Mouse (Mus musculus): ENCODE results near the gene Pwwp2a.

The Pwwp2a gene

GRCm38 (mm10) chr11:43728737-43729301, 47.0 kb downstream of the Pwwp2a start:
- no peak for DNase-seq

DNA sequence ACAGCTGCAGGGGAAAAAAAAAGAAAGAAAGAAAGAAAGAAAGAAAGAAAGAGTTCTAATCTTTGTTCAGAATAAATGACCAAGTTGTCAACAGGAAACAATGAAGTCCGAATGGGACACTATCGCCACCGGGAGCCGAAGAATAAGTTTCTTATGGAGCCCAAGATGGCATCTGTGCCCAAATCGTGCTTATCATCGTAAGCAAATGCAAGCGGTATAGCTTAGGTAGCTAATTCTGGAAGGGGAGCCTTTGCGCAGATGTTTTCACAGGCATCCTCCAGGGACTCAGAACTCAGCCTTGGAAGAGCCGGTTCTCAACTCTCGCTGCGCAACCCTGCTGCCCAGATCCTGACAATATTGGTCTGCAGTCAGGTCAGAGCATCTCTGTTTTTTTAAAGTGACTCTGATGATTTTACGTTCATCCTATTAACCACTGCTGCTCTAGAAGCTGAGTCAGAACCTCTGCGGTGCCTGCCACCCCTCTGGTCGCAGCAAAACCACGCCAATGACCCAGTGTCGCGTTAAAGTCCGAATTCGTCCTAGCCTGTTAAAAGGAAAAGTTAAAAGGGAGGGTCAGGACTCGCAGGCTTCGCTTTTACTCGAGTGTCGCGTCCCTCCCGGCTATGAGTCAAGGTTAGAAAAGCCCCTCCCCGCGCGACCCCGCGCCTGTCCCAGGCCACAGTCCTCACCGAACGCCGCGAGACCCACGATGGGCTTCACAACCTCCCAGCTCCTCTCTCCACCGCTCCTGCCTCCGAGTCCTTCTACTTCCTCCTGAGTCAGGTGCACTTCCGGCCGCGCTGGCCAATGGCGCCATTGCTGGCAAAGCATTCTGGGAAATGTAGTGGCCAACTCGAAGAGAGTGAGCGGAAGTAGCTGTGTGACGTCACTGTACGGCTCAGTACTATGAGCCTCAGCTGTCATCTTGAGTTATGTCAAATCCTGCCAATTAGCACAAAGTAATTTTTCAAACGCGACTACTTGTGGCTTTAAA, 65.7 kb downstream of the Pwwp2a start, which contains the start of gene Ttc1:
Ttc1 (minus strand) TSS at position 776 of the 994 bp plus-strand sequence.
- DNase-seq, result peak; percentile 97

GRCm38 (mm10) chr11:43751542-43751941, 69.7 kb downstream of the Pwwp2a start:
- DNase-seq, result no peak

GRCm38 (mm10) chr11:43754568-43754967, 72.8 kb downstream of the Pwwp2a start:
- no peak for DNase-seq

DNA sequence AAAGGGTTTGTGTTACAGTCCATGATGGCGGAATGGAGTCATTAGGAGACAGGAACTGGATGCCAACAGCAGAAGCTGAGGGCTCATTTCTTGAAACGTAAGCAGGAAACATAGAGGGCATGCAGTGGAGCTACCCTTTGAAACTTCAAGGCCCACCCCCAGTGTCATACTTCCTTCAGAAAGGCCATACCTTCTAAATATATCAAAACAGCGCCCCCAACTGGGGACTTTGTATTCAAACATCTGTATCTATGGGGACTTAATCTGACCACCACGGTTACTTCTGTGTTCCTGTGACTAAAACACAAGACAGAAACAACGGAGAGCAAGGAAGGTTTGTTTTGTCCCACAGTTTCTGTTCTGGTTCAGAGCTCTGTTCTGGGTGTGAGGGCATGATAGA, 73.6 kb downstream of the Pwwp2a start:
- DNase-seq, result no peak

DNA sequence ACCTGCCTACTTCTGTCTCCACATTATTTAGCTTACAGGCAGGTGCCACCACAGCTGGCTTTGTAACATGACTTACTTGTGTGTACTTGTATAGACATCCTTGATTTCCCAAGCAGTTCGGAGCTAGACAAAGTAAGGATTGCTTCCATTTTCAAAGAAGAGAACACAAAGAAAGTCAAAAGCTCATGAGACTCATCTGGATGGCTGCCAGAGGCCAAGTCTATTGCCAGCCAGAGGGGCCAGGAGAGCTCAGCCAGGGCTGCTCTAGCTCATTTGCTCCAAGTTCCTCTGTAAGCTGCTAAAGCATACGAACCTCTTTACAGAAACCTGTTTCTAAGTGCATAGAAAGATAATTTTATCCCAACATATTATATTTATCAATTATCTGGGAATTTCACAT, 76.6 kb downstream of the Pwwp2a start:
- DNase-seq, result no peak

- DNase-seq, result peak; percentile 55
These were observed 85.3 kb downstream of the Pwwp2a start for GRCm38 (mm10) chr11:43766922-43767648.

GRCm38 (mm10) chr11:43767749-43768148, 86.0 kb downstream of the Pwwp2a start:
- no peak for DNase-seq

DNA sequence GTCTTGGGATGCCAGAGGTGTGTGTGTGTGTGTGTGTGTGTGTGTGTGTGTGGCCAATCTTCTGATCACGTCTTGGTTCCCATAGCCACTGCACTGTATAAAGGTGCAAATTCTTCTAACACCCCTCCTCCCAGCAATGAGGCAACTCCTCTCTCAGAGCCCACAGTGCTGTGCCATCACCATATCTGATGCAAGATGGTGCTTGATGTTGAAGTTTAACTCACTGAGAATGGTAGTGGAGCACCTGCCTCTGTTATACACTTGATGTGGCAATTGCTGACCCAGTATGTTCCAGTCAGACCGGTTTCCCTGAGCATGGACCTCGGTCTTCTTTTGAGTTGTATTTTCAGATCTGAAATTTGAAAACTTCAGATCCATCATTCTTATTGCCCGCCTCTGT, 88.3 kb downstream of the Pwwp2a start:
- no peak for DNase-seq

Data from cerebellum, adult 9-11 months (tissue).